Mouse (Mus musculus) heart, adult 18-20 months (tissue): ENCODE results near the gene Cabp4. TPM values are rescaled to one million over a fixed set of nuclear protein-coding genes. Genes with fewer than 3 reads are reported as not detected.

Experiments
- DNase-seq, 2 experiments: peaks; one replicate each; pipeline ENCODE4 v3.0.0; 2021 to 2022; ENCODE audit warnings: mixed read lengths in 1 of 2
- total RNA-seq, 2 experiments: library from RNA; stranded (reverse); gene quantifications; 2 replicates each; pipeline ENCODE4 v1.2.3; 2021

Gene Cabp4
- total RNA-seq, 2 experiments from 2014 or later: 0.12 to 0.13 TPM

DNA sequence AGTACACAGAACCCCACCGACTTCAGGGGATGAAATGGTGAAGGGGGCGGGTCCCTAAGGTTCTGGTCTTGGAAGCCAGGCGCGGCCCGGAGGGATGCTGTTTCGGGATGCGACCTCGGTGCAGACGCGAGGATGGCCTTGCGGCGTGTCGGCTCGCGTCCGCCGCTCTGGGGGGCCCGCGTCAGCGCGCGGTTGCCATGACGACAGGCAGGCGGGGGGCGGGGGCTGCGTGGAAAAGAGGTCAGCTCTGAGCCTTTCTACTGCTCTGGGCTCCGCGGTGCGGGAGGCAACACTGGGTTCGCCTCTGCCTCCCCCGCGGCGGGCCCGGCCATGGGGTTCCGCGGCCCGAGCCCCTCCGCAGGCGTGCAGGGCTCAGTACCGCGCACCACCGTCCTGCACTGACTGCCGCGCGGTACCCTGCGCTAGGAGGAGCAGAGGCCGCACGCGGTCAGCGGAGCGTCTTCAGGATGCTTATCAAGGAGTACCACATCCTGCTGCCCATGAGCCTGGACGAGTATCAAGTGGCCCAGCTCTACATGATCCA lies 43.0 kb downstream of the Cabp4 start:
- peak; percentile 31 to 32 for DNase-seq

DNA sequence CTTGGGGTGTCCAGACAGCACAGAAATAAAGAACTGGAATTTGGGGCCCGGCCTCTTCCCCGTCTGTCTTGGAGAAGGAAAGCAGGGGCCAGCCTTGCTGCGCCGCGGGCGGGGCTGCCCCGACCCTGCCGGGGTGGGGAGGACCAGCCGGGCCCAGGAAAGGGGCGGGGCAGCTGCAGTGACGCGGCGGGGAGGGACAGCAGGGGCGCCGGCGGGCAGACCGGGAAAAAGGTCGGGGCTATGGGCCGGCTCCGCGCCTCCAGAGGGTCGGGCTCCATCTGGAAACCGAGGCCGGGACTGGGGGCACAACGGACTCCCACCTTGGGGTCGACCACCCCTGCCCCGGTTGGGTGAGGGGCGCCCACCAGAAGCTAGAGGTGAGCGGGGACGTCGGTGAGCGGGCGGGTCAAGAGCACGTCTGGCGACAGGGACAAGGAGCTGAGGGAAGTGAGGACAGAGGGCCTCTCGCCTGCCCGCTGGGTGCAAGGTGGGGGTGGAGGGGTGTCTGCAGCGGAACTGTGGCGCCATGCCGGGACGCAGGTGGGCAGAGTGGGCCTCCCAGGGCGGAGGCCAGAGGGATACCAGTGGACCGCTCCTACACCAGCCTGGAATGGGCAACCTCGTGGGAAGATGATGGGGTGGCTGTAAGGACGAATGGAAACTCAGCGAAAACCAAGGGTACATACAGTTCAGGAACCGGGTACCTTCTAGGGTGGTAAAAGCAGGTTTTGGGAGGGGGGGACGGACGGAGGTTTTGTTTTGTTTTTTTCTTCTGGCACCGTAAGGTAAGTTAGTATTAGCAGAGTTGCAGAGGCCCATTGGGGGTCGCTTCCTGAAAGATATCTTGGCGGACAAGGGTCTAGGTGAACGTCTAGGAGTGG lies 43.8 kb downstream of the Cabp4 start, which contains the start of gene Pitpnm1:
TSS of gene Pitpnm1 (plus strand) at position 162 of the 881 bp plus-strand sequence.
- peak; percentile 88 to 90 for DNase-seq

DNA sequence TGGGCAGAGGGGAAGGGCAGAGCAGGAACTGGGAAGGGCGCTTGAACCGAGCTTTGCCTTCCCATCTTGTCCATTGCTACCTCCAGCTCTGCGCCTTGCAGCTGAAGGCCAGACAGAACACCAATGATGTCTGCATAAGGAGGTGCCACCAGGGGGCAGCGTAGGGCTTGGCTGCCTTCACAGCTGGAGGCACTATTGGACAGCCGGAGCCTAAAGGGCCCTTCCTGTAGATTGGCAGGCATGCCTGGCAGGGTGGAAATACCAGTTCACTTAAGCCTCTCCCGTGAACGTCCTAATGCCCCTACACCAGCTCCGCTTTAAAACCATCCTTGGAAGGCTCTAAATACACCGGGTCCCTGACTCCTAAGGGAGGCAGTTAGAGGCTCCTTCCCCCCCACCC lies 44.8 kb downstream of the Cabp4 start:
- peak; percentile 94 for DNase-seq

DNA sequence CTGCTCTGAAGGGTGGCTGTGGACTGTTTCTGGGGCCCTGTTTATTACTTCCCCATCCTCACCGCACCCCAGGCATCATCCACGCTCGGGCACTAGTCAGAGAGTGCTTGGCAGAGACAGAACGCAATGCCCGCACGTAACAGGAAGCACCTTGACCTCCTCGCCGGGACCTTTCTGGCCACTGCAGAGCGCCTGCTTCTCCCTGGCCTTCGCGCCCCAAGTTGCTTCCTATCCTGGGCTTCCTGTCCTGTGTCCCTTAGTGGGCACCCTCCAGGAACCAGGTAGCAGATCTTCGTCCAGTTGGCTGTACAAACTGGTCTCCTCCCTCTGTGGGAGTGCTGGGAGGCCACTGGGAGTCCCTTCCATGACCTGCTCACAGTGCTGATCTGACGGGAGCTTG lies 45.4 kb downstream of the Cabp4 start:
- peak; percentile 12 to 29 for DNase-seq

DNA sequence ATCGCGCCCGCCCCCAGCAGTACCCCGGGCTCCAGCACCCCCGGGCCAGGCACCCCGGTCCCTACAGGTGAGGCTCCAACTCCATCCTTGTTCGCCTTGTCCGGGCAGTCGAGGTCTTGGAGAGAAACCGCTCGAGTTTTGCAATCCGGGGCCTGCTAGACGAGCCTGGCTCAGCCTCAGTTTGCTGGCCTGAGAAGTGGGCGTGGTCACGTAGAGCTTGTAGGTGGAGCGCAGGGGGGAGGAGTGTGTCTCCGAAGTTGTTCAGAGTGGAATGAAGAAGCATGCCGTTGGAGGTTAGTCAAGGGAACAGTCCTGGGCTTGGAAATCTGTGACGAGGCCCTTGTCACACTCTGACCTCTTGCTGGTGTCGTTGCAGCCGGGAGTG lies 46.4 kb downstream of the Cabp4 start:
- DNase-seq: no peak

DNA sequence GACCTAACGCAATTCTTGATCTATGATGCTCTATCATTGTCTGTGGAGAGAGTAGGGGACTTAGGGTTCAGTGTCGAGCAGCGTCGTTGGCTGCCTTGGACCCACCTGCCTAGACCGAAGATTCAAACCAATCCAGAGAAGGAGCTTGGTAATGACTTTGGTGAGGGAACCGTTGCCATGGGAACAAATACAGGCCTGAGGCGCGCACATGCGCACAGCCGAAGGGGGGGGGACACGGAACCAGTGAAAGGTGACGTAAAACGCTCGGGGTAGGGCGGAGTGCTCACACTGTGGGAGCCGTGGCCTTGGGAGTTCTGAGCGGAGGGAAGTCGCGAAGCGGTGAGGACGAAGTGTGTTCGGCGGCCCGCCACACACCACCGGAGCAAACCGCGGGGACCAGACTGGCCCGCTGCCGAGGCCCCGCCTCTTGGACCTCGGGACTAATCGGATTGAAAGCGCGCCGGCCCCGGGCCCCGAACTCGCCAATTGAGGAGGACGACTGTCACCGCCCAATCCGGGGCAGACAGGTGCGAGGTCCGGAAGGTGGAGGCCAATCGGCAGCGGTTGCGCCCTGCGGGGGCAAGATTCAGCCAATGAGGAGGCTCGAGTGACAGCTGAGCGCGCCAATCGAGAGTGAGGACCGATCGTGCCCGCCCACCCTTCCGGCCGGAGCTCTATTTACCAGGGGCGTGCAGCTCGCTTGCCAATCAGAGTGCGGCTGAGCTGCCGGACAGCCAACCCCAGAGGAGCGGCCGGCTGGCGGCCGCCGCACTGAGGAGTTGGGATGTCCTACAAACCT lies 47.0 kb downstream of the Cabp4 start, which contains the start of gene Cdk2ap2:
TSS of gene Cdk2ap2 (plus strand) at position 541 of the 799 bp plus-strand sequence.
- DNase-seq: peak; percentile 100

DNA sequence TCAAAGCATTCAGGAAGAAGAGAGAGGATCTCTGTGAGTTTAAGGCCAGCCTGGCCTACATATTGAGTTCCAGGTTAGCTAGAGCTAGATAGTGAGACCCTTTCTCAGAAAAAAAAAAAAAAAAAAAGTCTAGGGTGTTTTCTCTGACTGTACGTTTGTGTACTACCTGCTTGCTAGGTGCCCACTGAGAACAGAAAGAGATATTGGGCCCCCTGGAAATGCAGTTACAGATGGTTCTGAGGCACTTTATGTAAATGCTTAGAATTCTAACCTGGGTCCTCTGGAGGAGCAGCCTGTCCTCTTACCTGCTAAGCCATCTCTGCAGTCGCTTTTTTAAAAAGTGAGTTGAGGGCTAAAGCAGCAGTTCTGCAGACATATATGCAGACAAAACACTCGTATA lies 48.0 kb downstream of the Cabp4 start:
- DNase-seq: no peak

DNA sequence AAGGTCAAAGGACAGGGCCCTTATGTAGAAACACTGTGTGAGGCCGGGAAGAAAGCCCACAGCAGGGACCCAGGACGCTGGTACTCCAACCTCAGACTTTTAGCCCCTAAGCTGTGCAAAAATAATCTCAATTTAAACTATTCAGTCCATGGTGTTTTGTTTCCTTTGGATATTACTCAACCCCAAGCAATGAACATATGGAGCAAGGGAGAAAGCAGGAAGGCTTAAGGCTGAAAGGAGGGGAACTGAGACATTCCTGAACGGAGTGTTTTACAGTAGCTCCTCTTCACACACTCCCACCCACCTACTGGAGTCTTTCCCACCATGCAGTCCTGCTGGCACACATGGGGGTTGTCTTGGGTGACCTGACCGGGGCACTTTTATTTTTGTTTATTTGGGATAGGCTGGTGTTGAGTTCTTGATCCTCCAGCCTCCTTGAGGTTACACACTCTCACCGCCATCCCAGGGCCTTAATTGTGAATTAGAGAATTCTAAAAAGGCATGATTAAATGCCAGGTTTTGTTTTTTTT lies 49.0 kb downstream of the Cabp4 start:
- DNase-seq: no peak

DNA sequence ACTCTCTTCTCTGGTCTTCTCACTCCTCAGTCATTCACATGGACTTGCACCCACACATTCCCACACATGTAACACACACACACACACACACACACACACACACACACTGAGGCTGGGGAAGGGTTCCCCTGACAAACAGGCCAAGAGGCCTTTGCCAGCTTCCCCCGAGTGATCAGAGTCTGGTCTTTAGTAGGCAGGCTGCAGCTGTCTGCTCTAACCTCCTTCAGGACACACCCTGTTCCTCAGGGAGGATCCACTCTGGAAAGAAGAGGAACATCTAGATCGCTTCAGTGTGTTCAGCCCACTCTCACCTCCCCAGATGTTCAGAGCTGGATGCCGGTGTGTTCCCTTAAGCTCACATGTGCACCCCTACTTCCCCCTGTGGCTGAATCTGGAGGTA lies 49.5 kb downstream of the Cabp4 start:
- no peak for DNase-seq

DNA sequence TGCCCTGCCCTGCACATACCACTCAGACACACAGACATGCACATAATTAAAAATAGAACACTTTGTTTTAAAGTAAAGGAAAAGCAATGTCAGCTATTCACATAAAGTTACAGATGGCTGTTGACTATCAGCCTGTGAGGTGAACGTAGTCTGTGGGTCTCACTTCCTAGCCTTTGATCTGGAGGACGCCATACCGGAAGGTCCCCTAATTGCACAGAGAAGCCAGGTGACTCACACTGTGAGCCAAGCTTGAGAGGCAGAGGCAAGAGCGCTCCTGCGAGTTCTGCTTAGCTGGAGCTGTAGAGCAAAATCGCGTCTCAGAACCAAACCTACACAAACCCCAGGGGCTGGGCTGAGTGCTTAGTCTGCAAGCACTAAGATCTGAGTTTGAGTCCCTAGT lies 50.1 kb downstream of the Cabp4 start:
- DNase-seq: no peak

DNA sequence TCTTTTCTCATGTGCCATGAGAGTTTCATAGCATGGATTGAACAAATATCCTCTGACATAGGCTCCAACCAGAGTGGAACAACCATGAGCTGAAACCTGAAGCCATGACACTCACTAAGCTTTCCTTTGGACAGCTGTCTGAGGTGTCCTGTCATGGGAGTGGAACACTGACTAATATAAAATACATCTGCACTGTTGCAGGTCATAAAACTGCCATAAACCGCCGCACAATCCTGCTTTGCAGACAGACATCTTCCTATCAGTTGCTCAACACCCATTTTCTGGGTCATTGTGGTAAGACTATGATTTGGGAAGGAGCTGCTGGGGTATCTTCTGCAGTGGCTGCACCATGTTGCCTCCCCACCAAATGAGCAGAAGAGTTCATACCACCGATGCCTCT lies 51.1 kb downstream of the Cabp4 start:
- no peak for DNase-seq

DNA sequence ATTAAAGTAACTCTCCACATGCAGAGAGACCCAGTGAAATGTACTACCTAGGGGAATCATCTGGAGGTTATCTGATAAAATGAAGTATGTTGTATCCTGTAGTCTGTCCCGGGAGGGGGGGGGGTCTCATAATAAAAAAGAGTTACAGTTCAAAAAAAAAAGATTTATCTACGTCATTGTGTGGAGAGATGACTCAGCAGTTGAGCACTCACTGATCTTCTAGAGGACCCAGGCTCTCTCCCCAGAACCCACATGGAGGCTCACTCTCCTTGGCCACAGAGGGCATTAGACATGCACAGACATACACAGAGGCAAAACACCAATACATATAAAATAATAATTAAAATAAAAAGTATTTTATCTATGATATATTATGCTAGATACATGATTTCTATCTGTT lies 52.5 kb downstream of the Cabp4 start:
- no peak for DNase-seq

DNA sequence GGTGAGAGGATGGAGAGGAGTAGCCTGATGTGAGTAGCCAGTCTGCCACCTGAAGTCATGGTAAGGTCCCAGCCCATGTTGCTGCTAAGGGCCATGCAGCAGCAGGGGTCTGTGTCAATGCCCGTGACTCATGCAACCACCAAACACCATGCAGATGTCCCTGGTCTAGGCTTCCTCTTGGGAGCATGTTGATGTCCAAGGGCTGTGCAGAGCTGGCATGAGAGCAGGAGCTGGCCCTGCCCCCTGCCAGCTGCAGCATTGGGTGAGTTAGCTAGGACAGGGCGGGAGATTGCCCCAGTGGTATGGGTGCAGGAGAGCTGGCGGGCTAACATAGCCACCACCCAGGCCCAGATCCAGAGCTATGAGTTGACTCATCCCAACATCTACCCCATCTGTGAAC lies 53.4 kb downstream of the Cabp4 start:
- DNase-seq: no peak

DNA sequence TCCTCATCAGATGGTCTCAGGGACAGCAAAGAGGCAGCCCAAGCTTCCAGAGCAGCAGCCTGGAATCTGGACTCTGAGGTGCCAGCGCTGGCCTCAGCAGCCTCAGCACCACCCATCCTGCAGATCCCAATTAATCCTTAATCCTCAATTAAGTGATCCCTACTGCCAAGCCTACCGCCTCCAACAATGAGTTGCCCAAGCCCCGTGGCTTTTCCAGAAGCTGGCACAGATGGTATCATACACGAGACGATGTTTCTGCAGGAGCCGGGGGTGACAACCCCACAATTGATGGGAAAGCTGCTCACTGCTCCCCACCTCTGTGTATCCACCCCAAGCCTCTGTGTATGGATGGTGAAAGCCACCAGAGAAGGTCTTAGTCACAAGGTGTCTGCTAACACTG lies 54.7 kb downstream of the Cabp4 start:
- no peak for DNase-seq

DNA sequence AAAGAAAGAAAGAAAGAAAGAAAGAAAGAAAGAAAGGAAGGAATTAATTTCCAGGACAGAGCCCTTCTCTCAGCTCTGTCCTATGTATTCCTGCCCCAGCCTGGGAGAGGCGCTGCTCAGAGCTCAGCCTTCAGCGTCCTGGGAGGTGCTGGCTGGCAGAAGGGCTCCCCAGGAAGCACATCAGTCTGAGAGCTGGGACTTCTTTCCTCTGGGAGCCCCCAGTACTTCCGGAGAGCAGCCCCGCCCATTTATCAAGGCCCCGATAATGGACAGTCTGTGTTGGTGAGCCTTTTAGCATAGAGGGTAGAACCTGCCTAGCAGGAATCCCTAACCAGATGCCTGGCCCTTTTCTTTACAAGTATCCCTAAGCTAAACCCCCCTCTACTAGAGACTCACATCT lies 55.7 kb downstream of the Cabp4 start:
- DNase-seq: no peak

DNA sequence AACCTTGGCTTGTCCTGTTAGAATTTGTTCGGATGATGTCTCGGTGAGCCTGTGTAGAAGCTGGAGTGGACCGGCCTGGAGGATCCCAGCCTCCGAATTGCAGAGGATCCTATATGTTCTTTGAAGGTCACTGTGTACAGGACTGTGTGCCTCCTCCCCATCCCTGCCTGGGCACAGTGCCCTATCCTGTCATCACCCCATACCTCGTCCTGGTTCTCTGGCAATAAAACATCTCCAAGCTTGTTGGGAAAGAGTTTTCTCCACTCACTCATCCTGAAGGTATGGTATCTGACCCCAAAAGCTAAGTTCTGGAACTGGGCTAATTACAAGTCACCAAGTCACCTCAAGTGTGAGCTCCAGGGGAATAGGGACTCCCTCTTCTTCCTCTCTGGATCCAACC lies 56.7 kb downstream of the Cabp4 start:
- DNase-seq: peak in 1 of 2 experiments; percentile 28

DNA sequence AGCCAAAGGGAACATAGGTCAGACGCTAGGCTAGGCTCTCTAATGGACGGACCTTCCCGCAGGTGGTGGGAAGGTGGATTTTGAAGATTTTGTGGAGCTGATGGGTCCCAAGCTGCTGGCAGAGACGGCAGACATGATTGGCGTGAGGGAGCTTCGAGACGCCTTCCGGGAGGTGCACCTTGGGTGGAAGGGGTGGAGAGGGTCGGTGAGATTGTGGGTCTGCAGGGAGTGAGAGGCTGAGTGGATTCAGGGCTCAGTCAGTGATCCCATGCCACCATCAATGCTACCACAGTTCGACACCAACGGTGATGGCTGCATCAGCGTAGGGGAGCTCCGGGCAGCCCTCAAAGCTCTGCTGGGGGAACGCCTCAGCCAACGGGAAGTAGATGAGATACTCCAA lies 57.7 kb downstream of the Cabp4 start:
- DNase-seq: no peak

Other genes starting within 250 kb of the Cabp4 start
- 1 to 10 TPM; 8.0 to 9.2 TPM for gene Tcirg1, start 236.9 kb downstream of the Cabp4 start, total RNA-seq
- 100 to 1,000 TPM; 489 to 502 TPM for gene Ndufs8, start 231.3 kb downstream of the Cabp4 start, total RNA-seq
- 1 to 10 TPM; 1.3 to 2.0 TPM for gene Aldh3b1, start 214.2 kb downstream of the Cabp4 start, total RNA-seq
- 10 to 100 TPM; 17.7 to 23.9 TPM for gene Unc93b1, start 208.8 kb downstream of the Cabp4 start, total RNA-seq
- under 1 TPM; 0.28 to 0.30 TPM for gene Aldh3b3, start 185.4 kb downstream of the Cabp4 start, total RNA-seq
- under 1 TPM; 0.22 to 0.98 TPM for gene Aldh3b2, start 171.7 kb downstream of the Cabp4 start, total RNA-seq
- 10 to 100 TPM; 24.3 to 28.5 TPM for gene Acy3, start 157.5 kb downstream of the Cabp4 start, total RNA-seq
- not detected for gene Tbx10, start 151.3 kb downstream of the Cabp4 start, total RNA-seq
- 100 to 1,000 TPM; 162 to 166 TPM for gene Nudt8, start 143.5 kb downstream of the Cabp4 start, total RNA-seq
- 1 to 10 TPM in 1 of 2 experiments, under 1 TPM in 1; 0.84 to 1.1 TPM for gene Gm49405, start 143.4 kb downstream of the Cabp4 start, total RNA-seq
- 100 to 1,000 TPM; 241 to 281 TPM for gene Doc2g, start 140.7 kb downstream of the Cabp4 start, total RNA-seq
- 1,000 to 10,000 TPM; 1,128 to 1,150 TPM for gene Ndufv1, start 131.2 kb downstream of the Cabp4 start, total RNA-seq
- 100 to 1,000 TPM; 350 to 400 TPM for gene Gstp1, start 106.0 kb downstream of the Cabp4 start, total RNA-seq
- 100 to 1,000 TPM; 123 to 134 TPM for gene Gstp2, start 98.0 kb downstream of the Cabp4 start, total RNA-seq
- not detected for gene Gstp3, start 84.5 kb downstream of the Cabp4 start, total RNA-seq
- gene Cabp2, start 62.5 kb downstream of the Cabp4 start, total RNA-seq: not detected
- 10 to 100 TPM; 34.5 to 37.8 TPM for gene Cdk2ap2, start 46.9 kb downstream of the Cabp4 start, total RNA-seq
- gene Pitpnm1, start 44.0 kb downstream of the Cabp4 start, total RNA-seq: 10 to 100 TPM; 16.1 to 21.2 TPM
- gene Aip, start 18.2 kb downstream of the Cabp4 start, total RNA-seq: 10 to 100 TPM; 62.1 to 63.2 TPM
- under 1 TPM in 1 of 2 experiments, not detected in 1; 0.08 TPM for gene Gpr152, start 4.2 kb downstream of the Cabp4 start, total RNA-seq
- 10 to 100 TPM; 38.3 to 47.6 TPM for gene Coro1b, start 4.6 kb upstream of the Cabp4 start, total RNA-seq
- gene Ptprcap, start 9.6 kb upstream of the Cabp4 start, total RNA-seq: 1 to 10 TPM in 1 of 2 experiments, under 1 TPM in 1; 0.69 to 8.4 TPM
- gene Rps6kb2, start 19.3 kb upstream of the Cabp4 start, total RNA-seq: 10 to 100 TPM; 13.1 to 17.1 TPM
- gene Carns1, start 31.4 kb upstream of the Cabp4 start, total RNA-seq: 10 to 100 TPM; 28.3 to 30.5 TPM
- 10 to 100 TPM; 12.0 to 20.2 TPM for gene Tbc1d10c, start 47.3 kb upstream of the Cabp4 start, total RNA-seq
- gene Ppp1ca, start 48.0 kb upstream of the Cabp4 start, total RNA-seq: 100 to 1,000 TPM; 293 to 299 TPM
- 1 to 10 TPM; 4.5 to 4.8 TPM for gene Rad9a, start 57.6 kb upstream of the Cabp4 start, total RNA-seq
- gene Clcf1, start 70.2 kb upstream of the Cabp4 start, total RNA-seq: 1 to 10 TPM; 1.2 to 2.3 TPM
- not detected for gene AC109138.7, start 70.3 kb upstream of the Cabp4 start, total RNA-seq
- 10 to 100 TPM in 1 of 2 experiments, 1 to 10 TPM in 1; 9.1 to 19.9 TPM for gene Pold4, start 87.9 kb upstream of the Cabp4 start, total RNA-seq
- 1 to 10 TPM; 5.6 to 7.4 TPM for gene Ssh3, start 125.1 kb upstream of the Cabp4 start, total RNA-seq
- gene Ankrd13d, start 139.1 kb upstream of the Cabp4 start, total RNA-seq: 1 to 10 TPM in 1 of 2 experiments, under 1 TPM in 1; 0.92 to 2.1 TPM
- gene Grk2, start 162.2 kb upstream of the Cabp4 start, total RNA-seq: 10 to 100 TPM; 45.9 to 54.9 TPM